ENCODE assay signal across 9 mouse cellular contexts in genomic region chr7:122670442-122670872, GRCm38 (mm10). TPM values are rescaled to one million over a fixed set of nuclear protein-coding genes. Genes with fewer than 3 reads are reported as not detected.
DNase-seq lines count a peak whose midpoint lies in the region; ATAC-seq and TF ChIP-seq lines count a peak whose summit lies in the region.
"Had no signal": no experiment of that assay in that cellular context is flagged by ENCODE, and none has a peak within 500 bp of the region (broad histone marks: within the 10 kb centered on the region; RNA-seq: fewer than 3 reads in every experiment).

Gene Cacng3 (plus strand): TSS chr7:122670492.

- peaks cover 35% of the 10 kb centered on the region for H3K27me3 ChIP-seq in embryonic facial prominence, embryonic 13.5 days
- peaks cover 25% of the 10 kb centered on the region for H3K27me3 ChIP-seq in hindbrain, embryonic 12.5 days
- peaks cover 20% of the 10 kb centered on the region for H3K27me3 ChIP-seq in midbrain, embryonic 10.5 days (ENCODE audit: low read depth, poor library complexity, severe bottlenecking)

- DNase-seq in layer of hippocampus, adult 2 months (ENCODE audit: low spot score in 2 of 2): no peak
- no peak for DNase-seq in layer of hippocampus, adult 11-12 months (ENCODE audit: low spot score)
- no peak for DNase-seq in midbrain, embryonic 10.5 days (ENCODE audit: low spot score)
- DNase-seq in thymus, postnatal 4 days: no peak
- DNase-seq in right cerebral cortex, postnatal 14 days: no peak
- DNase-seq in adrenal gland, adult 2 months: no peak

- H3K4me1 ChIP-seq in embryonic facial prominence, embryonic 13.5 days: no peaks in the 10 kb centered on the region
- peaks cover 6% of the 10 kb centered on the region; the same call in 1 of the 2 replicates for H3K4me1 ChIP-seq in hindbrain, embryonic 12.5 days
- peaks cover 10% of the 10 kb centered on the region for H3K4me1 ChIP-seq in midbrain, embryonic 10.5 days

- H3K27ac ChIP-seq in layer of hippocampus, adult 2 months: peak within 1 kb of the TSS; percentile 92
- no peak within 1 kb of the TSS for H3K27ac ChIP-seq in embryonic facial prominence, embryonic 13.5 days
- no peak within 1 kb of the TSS; the same call in 1 of the 2 replicates for H3K27ac ChIP-seq in hindbrain, embryonic 12.5 days
- H3K27ac ChIP-seq in midbrain, embryonic 10.5 days (replicated peaks): no peak within 1 kb of the TSS

- no peak for TF ChIP-seq CTCF in layer of hippocampus, adult 2 months (conservative IDR thresholded peaks at IDR 0.05)

- 14% methylated on average over 13 of the region's 13 CpGs for WGBS in embryonic facial prominence, embryonic 13.5 days
- WGBS in hindbrain, embryonic 12.5 days: 13% methylated on average over 13 of the region's 13 CpGs
- 15% methylated on average over 13 of the region's 13 CpGs for WGBS in midbrain, embryonic 10.5 days

- peak within 1 kb of the TSS; percentile 67 for H3K4me3 ChIP-seq in layer of hippocampus, adult 2 months
- 0 out of 2 replicates have a peak within 1 kb of the TSS, but pooled peaks have one; percentile 3 for H3K4me3 ChIP-seq in embryonic facial prominence, embryonic 13.5 days
- H3K4me3 ChIP-seq in hindbrain, embryonic 12.5 days: peak within 1 kb of the TSS; percentile 36
- H3K4me3 ChIP-seq in midbrain, embryonic 10.5 days: peak within 1 kb of the TSS; percentile 42

- peak within 1 kb of the TSS; percentile 18; the same call in 1 of the 2 replicates for H3K4me2 ChIP-seq in embryonic facial prominence, embryonic 13.5 days
- peak within 1 kb of the TSS; percentile 64 for H3K4me2 ChIP-seq in hindbrain, embryonic 12.5 days (replicated peaks)

- ATAC-seq in embryonic facial prominence, embryonic 13.5 days (ENCODE audit: insufficient number of reproducible peaks, insufficient read depth, low FRiP score, low TSS enrichment, low read depth): no peak
- ATAC-seq in hindbrain, embryonic 12.5 days (ENCODE audit: low FRiP score): peak; percentile 26; the same call in 1 of the 2 replicates
- ATAC-seq: inflammation-experienced regulatory T-cells, adult 6 months had no signal

- H3K9ac ChIP-seq in embryonic facial prominence, embryonic 13.5 days: no peak within 1 kb of the TSS
- H3K9ac ChIP-seq in hindbrain, embryonic 12.5 days: peak within 1 kb of the TSS; percentile 51; the same call in 1 of the 2 replicates

- H3K36me3 ChIP-seq in embryonic facial prominence, embryonic 13.5 days: no peaks in the 10 kb centered on the region
- no peaks in the 10 kb centered on the region for H3K36me3 ChIP-seq in hindbrain, embryonic 12.5 days
- no peaks in the 10 kb centered on the region for H3K36me3 ChIP-seq in midbrain, embryonic 10.5 days

- no peaks in the 10 kb centered on the region for H3K9me3 ChIP-seq in embryonic facial prominence, embryonic 13.5 days
- no peaks in the 10 kb centered on the region for H3K9me3 ChIP-seq in hindbrain, embryonic 12.5 days (replicated peaks)
- no peaks in the 10 kb centered on the region for H3K9me3 ChIP-seq in midbrain, embryonic 10.5 days (replicated peaks)

RNA-seq across cellular contexts. Expression of gene Cacng3, which starts in this region (rescaled TPM):
- 10 to 100 TPM; 60.3 to 60.7 TPM for total RNA-seq in layer of hippocampus, adult 2 months (2021)
- 0.10 TPM in 1 of 2 replicates, not detected in the other for polyA plus RNA-seq in embryonic facial prominence, embryonic 13.5 days (2015; fragmentation: Nextera tagmentation; extraction: Ambion mirVana)
- polyA plus RNA-seq in hindbrain, embryonic 12.5 days (2016; fragmentation: Nextera tagmentation; extraction: Ambion mirVana): 2.6 and 4.4 TPM in 2 replicates
- polyA plus RNA-seq in midbrain, embryonic 10.5 days (2016; fragmentation: Nextera tagmentation; extraction: Ambion mirVana): 0.74 and 0.96 TPM in 2 replicates
- 1 to 10 TPM; 1.3 to 2.2 TPM for total RNA-seq in adrenal gland, adult 2 months (2021)
- polyA plus RNA-seq in adrenal gland, adult 2 months (2012; rRNA removed): 0.42 and 0.51 TPM in 2 replicates
- polyA plus RNA-seq: inflammation-experienced regulatory T-cells, adult 6 months had no signal

Comparison
In these comparisons a context has a peak if more than half of its experiments do, and no peak if none do; other contexts are left out.
1. RNA of gene Cacng3 (total RNA-seq): 60.3 to 60.7 TPM in layer of hippocampus, adult 2 months; 1.3 to 2.2 TPM in adrenal gland, adult 2 months; every median in the first group is over 10 times any median in the second.
2. H3K4me3 ChIP-seq: peak in every context shown above with its lines; median percentile 67 in layer of hippocampus, adult 2 months; 42 in midbrain, embryonic 10.5 days; 36 in hindbrain, embryonic 12.5 days; 3 in embryonic facial prominence, embryonic 13.5 days.